Mouse (Mus musculus) bone marrow macrophage, adult 2 months (primary cell): ENCODE results near the gene Tjp2.

Experiments
- CTCF ChIP-seq: IDR thresholded peaks from 2 replicates; pipeline ENCODE4 v1.5.1; 2012; ENCODE audit warnings: low read depth, mild to moderate bottlenecking, low read length, moderate library complexity
- POLR2A ChIP-seq: IDR thresholded peaks from 2 replicates; pipeline ENCODE4 v1.6.1; 2012; ENCODE audit warnings: mild to moderate bottlenecking, low read depth, low read length, borderline replicate concordance

DNA sequence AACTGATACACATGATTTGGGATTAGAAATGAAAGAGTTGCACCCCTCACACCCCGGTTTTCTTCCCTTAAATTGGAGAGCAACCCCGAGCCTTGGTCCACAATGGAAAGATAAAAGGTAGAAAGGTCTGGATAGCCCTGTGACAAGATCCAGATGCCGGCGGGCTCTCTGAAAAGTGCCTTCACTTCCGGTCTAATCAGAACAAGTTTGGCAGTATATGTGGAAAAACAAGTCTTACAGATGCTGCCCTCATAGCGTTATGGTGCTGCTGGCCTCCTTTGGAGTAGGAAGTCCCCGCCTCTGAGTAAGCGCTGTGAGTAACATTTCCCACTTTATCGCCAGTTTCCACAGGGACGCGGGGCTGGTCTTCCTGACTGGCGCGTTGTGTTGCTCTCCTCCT, 49.9 kb downstream of the Tjp2 start:
- TF ChIP-seq POLR2A (no peak), CTCF (no peak)
